Mouse (Mus musculus): ENCODE results near the gene Flt3l.
A peak's percentile ranks its signal among the peaks of the same experiment; 100 is the strongest.
"Not testable (repeated sequence)": the region's sequence is repeated elsewhere in the genome, so short reads cannot be mapped to it uniquely, and the experiment has no call there.

The Flt3l gene

DNA sequence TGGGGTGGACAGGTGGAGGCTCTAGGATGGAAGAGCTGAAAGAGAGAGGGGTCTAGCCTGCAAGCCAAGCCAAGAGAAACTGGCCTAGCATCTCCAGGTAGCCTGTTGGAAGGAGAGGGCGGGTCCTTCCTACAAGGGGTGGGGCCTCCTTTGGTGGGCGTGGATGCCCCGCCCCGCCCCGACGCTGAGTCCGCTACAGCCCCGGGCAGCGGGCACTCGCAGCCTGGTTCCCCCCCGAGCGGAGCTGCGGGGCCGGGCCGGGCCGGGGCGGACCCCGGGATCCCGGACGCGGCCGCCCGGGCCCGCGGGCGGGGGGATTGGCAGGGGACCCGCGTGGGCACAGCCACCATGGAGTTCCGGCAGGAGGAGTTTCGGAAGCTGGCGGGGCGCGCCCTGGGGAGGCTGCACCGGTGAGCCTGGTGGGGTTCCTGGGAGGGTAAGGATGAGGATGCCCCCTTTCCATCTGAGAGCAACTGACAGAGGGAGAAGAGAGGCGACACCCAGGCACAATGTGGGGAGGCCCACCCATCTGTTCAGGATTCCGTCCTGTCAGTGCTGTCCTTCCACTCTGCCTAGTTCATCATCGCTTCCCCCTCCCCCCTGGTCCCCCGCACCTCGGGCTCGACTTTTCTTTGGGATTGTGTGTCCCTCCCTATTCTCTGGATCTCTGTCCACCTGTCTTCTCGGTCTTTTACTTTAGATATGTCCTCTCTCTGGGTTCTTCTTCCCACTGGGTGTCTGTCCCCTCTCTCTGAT, 27.7 kb upstream of the Flt3l start, which contains the start of gene Slc17a7:
Gene Slc17a7, plus strand, starts transcription at position 215 of the 756 bp plus-strand sequence.
- no peak for DNase-seq (ENCODE audit: extremely low read depth, low read depth, low spot score)

DNA sequence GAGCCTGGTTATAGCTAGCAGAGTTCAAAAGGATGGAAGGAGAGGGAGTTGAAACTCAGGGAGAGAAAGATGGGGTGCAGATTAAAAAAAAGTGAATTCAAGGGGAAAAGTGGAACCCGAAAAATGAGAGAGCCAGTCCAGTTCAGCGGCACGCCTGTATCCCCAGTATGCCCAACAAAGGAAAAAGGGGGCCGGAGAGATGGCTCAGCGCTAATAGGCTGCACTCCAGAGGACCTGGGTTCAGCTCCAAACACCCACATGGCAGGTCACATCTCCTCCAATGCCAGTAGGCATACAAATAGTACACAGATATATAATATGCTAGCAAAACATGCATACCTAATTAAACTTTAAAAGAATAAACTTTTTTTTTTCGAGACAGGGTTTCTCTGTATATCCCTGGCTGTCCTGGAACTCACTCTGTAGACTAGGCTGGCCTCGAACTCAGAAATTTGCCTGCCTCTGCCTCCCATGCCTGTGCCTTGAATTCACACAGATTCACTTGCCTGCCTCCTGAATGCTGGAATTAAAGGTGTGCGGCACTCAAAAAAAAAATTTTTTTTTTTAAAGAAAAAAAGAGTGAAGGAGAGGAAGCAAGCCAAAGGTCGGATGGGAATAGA, 26.9 kb upstream of the Flt3l start:
- DNase-seq (ENCODE audit: extremely low read depth, low read depth, low spot score) = no peak

DNA sequence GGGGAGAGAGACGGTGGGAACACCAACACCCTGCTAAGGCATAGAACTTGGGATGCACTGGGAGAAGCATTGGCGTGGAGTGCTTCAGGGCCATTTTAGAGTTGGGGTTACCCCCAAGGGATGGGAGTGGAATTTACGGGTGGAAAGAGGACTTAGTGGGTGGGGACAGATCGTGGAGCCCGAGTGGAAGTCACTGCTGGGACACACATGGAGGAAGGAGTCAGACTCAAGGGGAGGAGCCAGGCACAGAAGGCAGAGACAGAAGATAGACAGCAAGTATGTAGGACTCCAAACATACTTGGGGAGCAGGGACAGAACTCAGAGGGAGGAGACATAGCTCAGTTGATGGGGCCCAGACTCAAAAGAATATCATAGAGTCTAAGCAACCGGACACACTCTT, 26.3 kb upstream of the Flt3l start:
- no peak for DNase-seq (ENCODE audit: extremely low read depth, low read depth, low spot score)

DNA sequence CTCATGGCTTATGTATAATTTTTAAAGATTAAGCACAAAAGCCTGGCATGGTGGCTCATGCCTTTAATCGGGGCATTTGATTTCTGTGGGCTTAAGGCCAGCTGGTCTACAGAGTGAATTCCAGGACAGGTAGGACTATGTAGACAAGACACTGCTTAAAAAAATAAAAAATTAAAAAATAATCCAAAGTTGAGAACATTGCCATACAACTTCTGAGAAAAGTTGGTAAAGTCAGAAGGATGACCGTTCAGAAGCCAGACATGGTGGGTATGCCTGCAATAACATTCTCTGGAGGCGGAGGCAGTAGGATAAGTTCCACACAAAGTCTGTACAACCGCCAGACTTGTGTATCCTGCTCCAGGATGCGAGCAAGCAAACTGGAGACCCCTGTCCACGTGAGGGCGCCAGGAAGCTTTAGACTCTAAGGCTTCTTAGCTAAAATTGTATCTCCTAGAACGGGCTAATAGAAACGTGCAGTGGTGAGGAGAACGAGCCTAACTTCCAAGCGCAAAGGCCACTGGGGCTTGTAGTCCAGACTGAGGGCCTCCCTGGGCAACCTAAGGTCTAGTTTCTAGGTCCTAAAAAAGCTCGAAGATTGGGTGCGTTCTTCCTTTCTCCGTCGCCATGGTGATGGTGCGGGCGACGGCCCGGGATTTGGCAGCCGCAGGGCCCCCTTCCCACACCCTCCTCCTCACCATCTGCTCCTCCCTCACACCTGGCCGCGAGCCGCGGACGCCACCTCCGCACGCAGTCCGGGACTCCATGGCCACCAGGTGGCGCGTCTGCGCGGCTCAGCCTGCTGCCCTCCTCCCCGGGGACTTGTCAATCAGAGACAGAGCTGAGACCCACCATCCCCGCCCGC, 25.6 kb upstream of the Flt3l start:
- no peak for DNase-seq (ENCODE audit: extremely low read depth, low read depth, low spot score)

DNA sequence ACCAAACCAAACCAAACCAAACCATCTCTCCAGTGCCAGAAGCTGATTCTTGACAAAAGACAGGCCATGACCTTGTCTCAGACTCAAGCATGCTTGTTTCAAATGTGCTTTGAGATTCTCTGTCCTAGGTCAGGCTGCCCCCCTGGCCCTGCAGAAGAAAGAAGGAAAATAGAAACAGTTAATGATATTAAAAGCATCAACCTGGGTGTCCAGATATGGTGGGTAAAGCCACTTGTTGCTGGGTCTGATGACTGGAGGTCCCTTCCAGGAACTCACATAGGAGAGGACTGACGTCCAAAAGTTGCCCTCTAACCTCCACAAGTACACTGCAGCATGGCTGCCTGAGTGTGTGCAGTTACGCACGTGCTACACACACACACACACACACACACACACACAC, 24.6 kb upstream of the Flt3l start:
- no peak for DNase-seq (ENCODE audit: extremely low read depth, low read depth, low spot score)

DNA sequence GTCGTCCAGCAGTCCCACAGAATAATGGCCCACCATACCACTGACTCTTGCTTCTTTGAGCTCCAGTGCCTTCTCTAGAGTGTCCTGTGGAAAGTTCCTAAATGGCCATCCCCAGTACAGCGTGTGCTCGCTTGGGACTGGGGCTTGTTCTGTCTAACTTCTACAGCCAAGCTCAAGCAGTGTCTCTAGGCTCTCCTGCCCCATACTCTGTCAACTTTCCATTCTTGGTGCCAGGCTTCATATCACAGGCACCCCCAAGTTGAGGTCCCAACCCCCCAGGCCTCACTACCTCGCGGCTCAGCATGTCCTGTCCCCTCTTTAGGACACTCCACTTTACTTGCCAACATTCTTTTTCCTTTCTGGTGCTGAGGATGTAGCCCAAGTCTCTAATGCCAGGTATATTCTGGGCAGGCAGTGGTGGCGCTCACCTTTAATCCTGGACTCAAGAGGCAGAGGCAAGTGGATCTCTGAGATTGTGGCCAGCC, 24.1 kb upstream of the Flt3l start:
- no peak for DNase-seq (ENCODE audit: extremely low read depth, low read depth, low spot score)

DNA sequence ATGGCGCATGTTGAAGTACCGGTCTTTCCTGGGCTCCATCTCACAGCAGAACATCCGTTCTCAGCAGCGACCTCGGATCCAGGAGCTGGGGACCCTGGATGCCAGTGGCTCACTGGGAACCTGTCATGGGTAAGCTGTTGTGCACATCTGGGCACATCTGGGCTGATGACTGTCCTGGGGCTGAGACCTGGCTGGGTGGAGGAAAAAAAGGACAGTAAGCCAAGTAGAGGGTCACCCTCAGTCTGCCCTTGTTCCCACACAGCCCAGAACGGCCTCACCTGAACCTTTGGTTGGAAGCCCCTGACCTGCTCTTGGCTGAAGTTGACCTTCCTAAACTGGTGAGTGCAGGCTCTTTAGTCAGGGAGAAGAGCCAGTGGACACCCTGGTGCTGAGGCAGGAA, 22.8 kb upstream of the Flt3l start:
- DNase-seq (ENCODE audit: extremely low read depth, low read depth, low spot score) = no peak

DNA sequence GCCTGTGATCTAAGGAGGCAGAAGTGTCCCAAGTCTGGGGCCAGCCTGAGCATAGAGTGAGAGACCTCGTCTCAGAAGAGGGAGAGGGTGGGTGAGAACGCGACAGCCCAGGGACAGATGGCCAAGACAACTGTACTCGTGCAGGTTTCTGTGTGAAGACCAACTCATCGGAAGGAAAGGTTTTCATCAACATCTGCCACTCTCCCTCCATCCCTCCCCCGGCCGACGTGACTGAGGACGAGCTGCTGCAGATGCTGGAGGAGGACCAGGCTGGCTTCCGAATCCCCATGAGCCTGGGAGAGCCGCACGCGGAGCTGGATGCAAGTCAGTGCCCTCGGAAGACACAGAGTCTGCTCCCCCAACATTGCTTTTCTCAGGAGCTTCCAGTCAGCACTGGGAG, 21.2 kb upstream of the Flt3l start:
- no peak for DNase-seq (ENCODE audit: extremely low read depth, low read depth, low spot score)

DNA sequence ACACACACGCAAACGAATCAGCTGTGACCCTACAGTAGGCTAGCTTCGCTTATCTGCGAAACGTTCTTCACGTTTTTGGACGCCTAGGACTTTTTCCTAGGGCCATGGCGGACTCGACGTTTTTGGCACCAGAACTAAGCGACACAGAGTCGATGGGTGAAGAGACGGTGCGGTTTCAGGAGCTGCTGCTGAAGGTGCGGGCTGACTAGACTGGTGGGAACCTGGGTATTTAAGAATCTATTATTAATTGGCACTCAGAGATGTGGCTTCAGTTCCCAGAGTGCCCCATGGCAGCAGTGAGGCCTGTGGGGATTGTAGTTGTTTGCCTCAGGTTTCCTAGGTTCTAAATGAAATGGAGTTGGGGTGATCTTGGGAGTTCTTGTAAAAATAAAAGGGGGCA, 20.0 kb upstream of the Flt3l start:
- no peak for DNase-seq (ENCODE audit: extremely low read depth, low read depth, low spot score)

DNA sequence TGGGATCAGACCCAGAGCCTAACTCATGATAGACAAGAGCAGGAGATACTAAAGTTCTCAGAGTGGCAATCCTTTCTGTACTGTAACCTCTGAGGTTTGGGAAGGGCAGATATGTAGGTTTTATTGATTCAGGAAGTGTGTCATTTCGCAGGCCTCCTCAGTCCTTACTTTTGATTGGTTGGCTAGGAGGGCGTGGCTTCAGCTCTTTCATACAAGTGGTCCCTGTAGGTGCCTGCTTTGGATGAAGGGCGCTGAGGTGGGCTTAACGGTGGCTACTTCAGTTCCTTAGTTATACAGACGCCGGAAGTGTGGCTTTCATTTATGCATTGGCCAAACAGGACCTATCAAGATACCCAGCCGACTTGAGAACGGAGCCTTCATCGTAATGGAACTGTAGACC, 19.4 kb upstream of the Flt3l start:
- no peak for DNase-seq (ENCODE audit: extremely low read depth, low read depth, low spot score)

DNA sequence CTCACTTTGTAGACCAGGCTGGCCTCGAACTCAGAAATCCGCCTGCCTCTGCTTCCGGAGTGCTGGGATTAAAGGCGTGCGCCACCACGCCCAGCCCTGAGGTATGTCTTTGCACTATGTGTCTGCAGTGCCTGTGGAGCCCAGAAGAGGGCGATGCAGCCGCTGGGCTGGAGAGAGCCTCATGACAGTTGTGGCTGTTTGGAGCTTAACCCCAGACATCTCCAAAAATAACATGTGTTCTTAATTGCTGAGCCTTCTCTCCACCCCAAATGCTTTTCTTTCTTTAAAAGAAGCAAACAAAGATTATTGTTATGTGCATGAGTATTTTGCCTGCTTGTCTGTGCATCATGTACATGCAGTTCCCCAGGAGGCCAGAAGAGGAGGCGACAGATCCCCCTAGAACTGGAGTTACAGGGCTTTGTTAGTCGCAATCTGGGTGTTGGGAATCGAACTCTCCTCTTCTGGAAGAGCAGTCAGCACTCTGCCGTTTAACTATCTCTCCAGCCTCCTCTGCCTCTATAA, 18.8 kb upstream of the Flt3l start:
- DNase-seq (ENCODE audit: extremely low read depth, low read depth, low spot score) = no peak

DNA sequence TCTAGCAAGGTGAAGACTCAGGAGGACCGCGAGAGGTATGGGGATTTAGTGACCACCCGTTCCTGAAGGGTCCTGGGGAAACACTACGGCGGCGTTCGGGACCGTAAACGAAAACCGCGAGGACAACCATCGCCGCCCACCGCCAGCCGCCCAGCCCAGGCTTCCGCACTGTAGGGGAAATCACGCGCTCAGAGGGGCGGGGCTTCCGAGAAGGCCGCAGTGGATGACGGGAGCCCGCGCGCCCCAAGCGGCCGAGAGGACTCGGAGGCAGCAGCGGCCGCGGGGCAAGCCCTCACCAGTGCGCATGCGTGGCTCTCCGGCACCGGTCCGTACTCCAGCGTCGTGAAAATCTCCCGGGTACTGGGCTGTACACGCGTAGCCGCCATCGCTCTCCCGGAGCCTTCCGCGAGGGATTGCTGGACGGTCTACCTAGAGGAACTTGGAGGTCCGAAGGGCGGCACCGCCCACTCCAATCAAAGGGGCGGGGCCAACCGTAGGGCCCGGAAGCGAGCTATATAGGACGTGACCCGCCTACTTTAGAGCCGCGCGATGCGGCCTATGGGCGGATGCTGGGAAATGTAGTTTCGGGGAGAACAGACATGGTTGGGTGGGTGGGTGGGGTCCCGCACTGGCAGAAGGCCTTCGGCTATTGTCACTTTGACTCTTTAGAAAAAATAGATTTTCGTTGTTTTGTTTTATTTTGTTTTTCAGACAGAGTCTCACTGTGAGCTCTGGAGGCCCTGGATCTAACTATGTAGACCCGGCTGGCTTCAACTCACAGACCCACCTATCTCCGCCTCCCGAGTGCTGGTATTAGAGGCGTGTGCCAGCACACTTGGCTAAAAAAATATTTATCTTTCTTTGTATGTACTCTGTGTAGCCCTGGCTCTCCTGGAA, 18.1 kb upstream of the Flt3l start, which contains the start of the genes Pih1d1 and Aldh16a1:
Gene Pih1d1, plus strand, starts transcription at position 208 of the 897 bp plus-strand sequence.
Gene Aldh16a1, minus strand, starts transcription at position 489 of the 897 bp plus-strand sequence.
- DNase-seq (ENCODE audit: extremely low read depth, low read depth, low spot score) = peak; percentile 47

DNA sequence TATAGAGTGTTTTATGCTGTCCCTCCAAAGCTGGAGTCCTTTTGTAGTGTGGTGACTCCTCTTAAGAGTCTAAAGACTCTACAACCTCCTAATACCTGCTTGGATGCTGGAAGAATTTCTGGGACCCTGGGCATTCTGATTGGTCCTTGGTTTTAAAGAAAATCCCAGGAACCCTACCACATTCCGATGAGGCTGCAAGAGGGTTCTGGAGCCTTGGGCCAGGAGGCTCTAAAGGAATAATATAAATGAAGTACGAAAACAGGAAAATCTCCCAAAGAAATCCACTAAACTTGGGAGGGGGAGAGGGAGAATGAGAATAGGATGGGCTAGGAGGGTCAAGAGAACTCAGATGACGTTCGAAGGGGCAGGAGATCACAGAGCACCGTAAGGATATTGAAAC, 17.4 kb upstream of the Flt3l start:
- DNase-seq (ENCODE audit: extremely low read depth, low read depth, low spot score) = no peak

DNA sequence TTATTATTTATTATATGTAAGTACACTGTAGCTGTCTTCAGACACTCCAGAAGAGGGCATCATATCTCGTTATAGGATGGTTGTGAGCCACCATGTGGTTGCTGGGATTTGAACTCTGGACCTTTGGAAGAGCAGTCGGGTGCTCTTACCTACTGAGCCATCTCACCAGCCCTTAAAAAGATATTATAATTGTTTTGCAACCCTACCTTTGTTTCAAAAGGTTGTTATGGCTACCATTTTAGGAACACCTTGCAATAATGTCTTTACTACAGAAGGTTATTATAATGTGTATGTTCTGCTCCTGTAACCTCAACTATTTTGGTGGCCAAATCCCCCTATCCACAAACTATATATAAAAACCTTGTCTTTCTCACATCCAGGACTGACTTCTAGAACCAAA, 16.8 kb upstream of the Flt3l start:
- DNase-seq (ENCODE audit: extremely low read depth, low read depth, low spot score) = not testable (repeated sequence)

DNA sequence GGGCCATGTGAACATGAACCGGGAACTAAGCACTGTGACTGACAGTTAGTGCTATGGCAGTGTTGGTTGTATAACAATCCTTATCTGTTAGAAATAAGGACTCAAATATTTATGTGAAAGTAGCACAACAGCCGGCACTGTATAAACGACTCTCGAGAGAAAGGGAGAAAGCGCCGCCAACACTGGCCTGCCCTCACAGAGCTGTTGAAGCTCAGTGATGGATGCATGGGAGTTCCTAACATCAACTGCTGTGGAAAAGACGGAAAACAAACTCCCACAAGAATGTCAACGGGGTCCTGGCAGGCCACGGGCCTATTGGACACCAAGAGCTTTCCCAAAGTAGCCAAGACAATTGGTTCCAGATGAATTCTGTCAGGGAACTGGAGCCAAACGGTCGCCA, 15.1 kb upstream of the Flt3l start:
- no peak for DNase-seq (ENCODE audit: extremely low read depth, low read depth, low spot score)

DNA sequence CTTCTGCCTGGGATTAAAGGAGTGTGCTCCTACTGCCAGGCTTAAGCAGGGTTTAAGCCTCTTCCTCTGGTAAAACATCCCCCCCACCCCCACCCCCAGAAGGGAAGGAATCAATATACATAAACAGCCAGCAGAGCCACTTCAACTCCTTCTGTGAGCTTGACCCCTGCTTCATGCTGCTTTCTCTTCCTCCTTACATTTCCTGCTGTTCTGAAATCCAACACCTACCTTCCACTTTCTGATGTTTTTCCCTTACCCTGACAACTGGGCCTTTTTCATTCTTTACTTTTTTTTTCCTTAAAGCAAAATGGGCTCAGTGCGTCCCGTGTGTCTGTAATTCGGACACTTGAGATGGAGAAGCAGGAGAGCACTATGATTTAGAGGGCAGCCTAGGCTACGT, 14.1 kb upstream of the Flt3l start:
- no peak for DNase-seq (ENCODE audit: extremely low read depth, low read depth, low spot score)

DNA sequence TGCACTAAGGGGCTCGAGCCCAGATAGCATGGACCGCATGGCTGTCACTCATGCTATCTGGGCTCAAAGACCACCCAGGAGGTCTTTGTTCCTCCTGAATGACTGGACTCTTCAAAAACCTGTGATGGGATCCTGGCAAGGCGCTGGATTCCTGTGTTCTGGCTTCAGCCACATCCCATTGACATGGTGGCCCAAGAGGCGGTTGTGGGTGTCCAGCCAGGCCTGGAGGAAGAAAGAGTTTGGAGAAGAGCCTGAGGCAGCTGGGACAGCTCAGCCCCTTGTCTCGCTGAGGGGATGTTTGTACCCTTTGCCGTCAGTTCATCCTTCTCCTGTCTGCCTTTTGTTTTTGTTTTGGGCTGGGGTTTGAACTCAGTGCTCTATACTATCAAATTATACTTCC, 13.3 kb upstream of the Flt3l start:
- DNase-seq (ENCODE audit: extremely low read depth, low read depth, low spot score) = no peak

DNA sequence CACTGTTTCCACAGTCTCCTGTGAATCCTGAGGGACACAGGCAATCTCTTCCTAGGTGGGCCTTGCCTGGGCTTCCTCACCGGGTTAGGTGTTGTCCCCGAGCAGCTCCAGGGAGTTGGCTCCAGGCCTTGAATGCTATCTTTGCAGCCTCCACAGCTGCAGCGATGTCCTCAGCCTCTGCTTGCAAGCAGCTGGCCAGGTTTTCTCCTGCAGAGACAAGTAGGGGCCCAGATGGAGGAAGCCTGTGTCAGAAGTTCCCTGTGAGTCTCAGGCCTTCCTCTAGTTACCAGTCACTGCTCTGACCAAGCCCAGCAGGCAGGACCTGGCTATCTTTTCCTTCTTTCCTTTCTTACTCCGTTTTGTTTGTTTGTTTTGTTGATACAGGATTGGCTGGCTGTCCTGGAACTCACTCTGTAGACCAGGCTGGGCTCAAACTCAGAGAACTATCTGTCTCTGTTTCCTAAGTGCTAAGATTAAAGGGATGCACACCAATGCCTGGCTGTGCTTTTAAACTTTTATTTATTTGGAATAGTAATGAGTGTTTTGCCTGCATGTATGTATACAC, 12.4 kb upstream of the Flt3l start:
- DNase-seq (ENCODE audit: extremely low read depth, low read depth, low spot score) = no peak

DNA sequence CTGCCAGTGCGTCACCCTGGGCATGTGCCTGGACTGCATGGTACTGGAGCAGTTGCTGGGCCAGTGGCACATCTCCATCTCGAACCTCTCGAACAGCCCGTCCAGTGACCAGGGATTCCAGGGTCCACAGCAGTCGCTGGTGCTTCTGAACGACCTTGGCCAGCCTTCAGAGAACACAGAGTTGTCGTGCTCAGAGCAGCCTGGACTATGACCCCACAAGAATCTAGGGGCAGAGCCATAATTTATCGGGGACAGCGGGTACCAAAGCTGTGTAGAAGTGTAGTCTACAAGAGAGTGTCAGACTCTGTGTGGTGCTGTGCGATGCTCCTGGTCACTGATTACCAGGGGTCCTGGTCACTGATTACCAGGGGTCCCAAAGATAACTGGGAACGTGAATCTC, 11.7 kb upstream of the Flt3l start:
- no peak for DNase-seq (ENCODE audit: extremely low read depth, low read depth, low spot score)

DNA sequence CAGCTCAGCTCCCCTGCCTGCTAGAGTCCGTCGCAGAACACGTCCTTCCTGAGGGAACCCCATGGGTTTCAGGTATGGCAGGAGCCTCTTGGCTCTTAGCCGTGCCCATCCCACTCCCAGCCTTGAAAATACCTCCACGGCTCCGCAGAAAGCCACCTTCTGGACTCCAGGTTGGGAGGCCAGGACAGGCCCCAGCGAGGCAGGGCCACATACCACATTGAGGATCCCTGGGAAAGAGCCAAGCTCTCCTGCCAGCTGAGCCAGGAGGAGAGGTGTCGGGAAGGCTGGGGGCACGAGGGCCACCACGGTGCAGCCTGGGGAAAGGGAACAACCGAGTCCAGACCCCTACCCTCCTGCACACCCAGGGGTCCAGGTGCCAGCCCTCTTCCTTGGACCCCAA, 11.0 kb upstream of the Flt3l start:
- no peak for DNase-seq (ENCODE audit: extremely low read depth, low read depth, low spot score)

Measured in fat pad, adult 2 months (tissue).